Mouse (Mus musculus): ENCODE data around the gene Parva. TPM values are rescaled to one million over a fixed set of nuclear protein-coding genes. Genes with fewer than 3 reads are reported as not detected.

Parva gene
- polyA plus RNA-seq, 1 experiment = 78.3 TPM

DNA sequence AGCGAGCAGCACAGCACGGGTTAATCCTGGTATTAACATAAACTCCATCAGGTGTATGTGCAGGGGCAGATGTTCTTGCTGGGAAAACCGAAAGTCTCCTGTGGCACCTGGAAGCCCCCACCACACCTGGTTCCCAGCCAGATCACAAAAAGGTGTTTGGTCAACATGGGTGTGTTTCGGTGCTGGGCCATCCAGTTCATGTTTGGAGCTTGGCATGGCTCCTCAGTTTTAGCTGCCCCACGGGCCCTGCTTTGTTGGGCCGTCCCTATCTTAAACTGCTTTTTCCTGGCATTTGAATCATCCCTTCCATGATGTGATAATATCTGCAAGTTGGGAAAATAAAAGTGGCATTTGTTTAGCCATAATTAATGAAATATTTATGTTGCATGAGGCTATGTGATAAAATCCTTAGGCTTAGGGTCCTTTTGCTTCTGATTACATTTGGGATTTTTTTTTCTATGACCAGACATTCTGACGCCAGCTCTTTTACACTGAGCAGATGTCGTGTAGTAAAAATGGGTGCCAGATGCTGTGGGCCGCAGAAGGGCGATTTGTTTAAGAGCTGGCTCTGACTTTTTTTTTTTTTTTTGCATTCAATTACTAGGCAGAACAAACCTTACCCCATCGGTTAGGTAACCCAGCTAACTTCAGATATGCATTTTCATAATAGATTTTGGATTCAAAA is 36.9 kb upstream of the Parva start:
- WGBS = 41% methylated on average over 11 of the region's 11 CpGs
- no peak for DNase-seq
- Histone ChIP-seq H3K27ac (ENCODE audit: insufficient read depth, low read depth, low read length) (no peak overlapping the region), H3K4me1 (ENCODE audit: control insufficient read depth, insufficient read depth, low read length) (peaks cover 3% of the 10 kb centered on the region; the same call in 1 of the 2 replicates), H3K36me3 (ENCODE audit: control insufficient read depth, insufficient read depth, low read length) (no peaks in the 10 kb centered on the region), H3K27me3 (replicated peaks; ENCODE audit: control insufficient read depth, insufficient read depth, low read length) (no peaks in the 10 kb centered on the region), H3K4me3 (ENCODE audit: insufficient read depth, low read depth, low read length) (no peak overlapping the region)
- TF ChIP-seq POLR2A (IDR thresholded peaks at IDR 0.05; ENCODE audit: low read depth, low read length) = no peak
- no peak for TF ChIP-seq CTCF (conservative IDR thresholded peaks at IDR 0.05; ENCODE audit: insufficient read depth, insufficient read length, low read depth, low read length)

DNA sequence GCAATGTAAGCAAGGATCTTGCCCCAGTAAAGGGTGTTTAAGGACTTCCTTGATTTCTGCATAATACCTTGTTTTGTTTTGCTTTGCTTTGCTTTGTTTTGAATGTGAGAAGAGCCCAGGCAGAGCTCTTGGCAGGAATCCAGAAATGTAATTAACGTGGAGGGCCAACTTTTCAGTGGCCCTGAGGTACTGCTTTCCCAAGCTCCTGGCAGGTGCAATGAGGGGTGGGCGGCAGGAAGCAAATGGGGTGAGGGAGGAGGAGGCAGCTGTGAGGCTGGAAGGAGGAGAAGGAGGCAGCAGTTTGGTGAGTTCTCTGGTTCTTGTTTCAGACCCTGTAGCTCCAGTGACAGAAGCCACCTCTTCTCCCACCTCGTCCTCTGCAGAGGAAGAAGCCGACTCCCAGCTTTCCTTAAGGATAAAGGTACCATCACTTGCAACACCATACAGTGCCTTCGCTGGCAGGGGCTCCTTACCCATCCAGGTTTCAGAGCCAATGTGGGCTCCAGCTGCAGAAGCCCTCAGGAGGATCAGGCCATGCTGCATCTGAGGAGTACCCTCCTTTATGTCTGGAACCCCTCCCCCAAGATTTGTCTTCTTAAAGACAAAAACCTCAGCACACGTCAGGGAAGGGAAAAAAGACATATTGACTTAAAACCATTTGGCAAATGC is 36.2 kb upstream of the Parva start:
- Histone ChIP-seq H3K36me3 (ENCODE audit: control insufficient read depth, insufficient read depth, low read length) (no peaks in the 10 kb centered on the region), H3K4me1 (ENCODE audit: control insufficient read depth, insufficient read depth, low read length) (peaks cover 3% of the 10 kb centered on the region; the same call in 1 of the 2 replicates), H3K27me3 (replicated peaks; ENCODE audit: control insufficient read depth, insufficient read depth, low read length) (no peaks in the 10 kb centered on the region), H3K27ac (ENCODE audit: insufficient read depth, low read depth, low read length) (no peak overlapping the region), H3K4me3 (ENCODE audit: insufficient read depth, low read depth, low read length) (no peak overlapping the region)
- TF ChIP-seq POLR2A (IDR thresholded peaks at IDR 0.05; ENCODE audit: low read depth, low read length) (no peak), CTCF (conservative IDR thresholded peaks at IDR 0.05; ENCODE audit: insufficient read depth, insufficient read length, low read depth, low read length) (no peak)
- 48% methylated on average over 6 of the region's 6 CpGs for WGBS
- DNase-seq = no peak

DNA sequence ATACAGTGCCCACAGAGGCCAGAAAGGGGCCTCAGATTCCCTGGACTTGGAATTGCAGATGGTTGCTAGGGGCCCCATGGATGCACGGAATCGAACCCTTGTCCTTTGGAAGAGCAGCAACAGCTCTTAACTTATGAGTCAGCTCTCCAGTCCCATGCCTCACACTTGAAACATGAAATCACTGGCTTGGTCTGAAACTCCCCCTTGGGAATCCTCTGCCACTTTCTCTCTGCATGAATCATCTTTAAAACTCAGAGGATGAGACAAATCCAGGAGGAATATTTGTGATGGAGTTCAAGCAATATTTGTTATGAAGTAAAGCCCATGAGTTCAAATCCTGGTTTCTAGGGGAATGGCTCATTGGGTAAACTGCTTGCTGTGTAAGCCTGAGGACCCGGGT is 29.5 kb upstream of the Parva start:
- no peaks in the 10 kb centered on the region for H3K27me3 ChIP-seq (replicated peaks; ENCODE audit: control insufficient read depth, insufficient read depth, low read length)
- no peak overlapping the region for H3K4me3 ChIP-seq (ENCODE audit: insufficient read depth, low read depth, low read length)
- no peak for TF ChIP-seq CTCF (conservative IDR thresholded peaks at IDR 0.05; ENCODE audit: insufficient read depth, insufficient read length, low read depth, low read length)
- no peak for TF ChIP-seq POLR2A (IDR thresholded peaks at IDR 0.05; ENCODE audit: low read depth, low read length)
- no peaks in the 10 kb centered on the region for H3K4me1 ChIP-seq (ENCODE audit: control insufficient read depth, insufficient read depth, low read length)
- DNase-seq = no peak
- 94% methylated on average over 3 of the region's 3 CpGs for WGBS
- H3K27ac ChIP-seq (ENCODE audit: insufficient read depth, low read depth, low read length) = no peak overlapping the region
- no peaks in the 10 kb centered on the region for H3K36me3 ChIP-seq (ENCODE audit: control insufficient read depth, insufficient read depth, low read length)

DNA sequence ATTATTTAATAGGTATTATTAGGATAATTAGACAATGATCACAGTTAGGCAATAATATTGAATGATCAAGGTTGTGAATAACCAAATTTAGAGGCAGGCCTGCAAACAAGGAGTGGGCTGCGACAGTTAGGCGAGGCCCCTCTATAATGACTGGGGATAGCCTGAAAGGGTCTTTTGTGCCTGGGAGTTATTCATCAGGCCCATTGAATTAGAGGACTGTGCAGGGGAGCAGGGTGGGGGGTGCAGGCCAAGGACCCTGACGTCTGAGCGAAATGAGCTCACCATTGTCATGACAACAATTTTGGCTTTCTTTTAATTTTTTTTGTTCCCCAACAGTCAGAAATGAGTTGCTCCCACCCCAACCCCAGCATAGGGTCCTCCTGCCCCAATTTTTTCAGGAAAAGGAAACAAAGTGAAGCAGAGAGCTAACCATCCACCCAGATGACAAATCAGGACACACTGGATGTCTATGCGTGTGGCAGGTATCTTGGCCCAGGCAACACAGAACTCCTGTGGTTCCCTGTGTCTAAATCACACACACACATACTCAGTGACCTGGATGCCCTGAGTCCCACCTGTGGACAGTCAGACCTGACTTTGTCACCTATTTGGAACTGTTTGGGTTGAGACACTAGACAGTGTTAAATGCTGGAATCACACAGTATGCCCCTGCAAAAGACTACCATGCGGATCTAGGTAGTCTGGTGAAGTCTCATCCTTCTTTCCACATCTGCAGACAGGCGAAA is 27.7 kb upstream of the Parva start:
- Histone ChIP-seq H3K27ac (ENCODE audit: insufficient read depth, low read depth, low read length) (no peak overlapping the region), H3K4me1 (ENCODE audit: control insufficient read depth, insufficient read depth, low read length) (peaks cover 2% of the 10 kb centered on the region; the same call in 1 of the 2 replicates), H3K27me3 (replicated peaks; ENCODE audit: control insufficient read depth, insufficient read depth, low read length) (no peaks in the 10 kb centered on the region), H3K4me3 (ENCODE audit: insufficient read depth, low read depth, low read length) (no peak overlapping the region), H3K36me3 (ENCODE audit: control insufficient read depth, insufficient read depth, low read length) (no peaks in the 10 kb centered on the region)
- DNase-seq = no peak
- TF ChIP-seq POLR2A (IDR thresholded peaks at IDR 0.05; ENCODE audit: low read depth, low read length) (no peak), CTCF (conservative IDR thresholded peaks at IDR 0.05; ENCODE audit: insufficient read depth, insufficient read length, low read depth, low read length) (no peak)
- WGBS = 84% methylated on average over 7 of the region's 7 CpGs

DNA sequence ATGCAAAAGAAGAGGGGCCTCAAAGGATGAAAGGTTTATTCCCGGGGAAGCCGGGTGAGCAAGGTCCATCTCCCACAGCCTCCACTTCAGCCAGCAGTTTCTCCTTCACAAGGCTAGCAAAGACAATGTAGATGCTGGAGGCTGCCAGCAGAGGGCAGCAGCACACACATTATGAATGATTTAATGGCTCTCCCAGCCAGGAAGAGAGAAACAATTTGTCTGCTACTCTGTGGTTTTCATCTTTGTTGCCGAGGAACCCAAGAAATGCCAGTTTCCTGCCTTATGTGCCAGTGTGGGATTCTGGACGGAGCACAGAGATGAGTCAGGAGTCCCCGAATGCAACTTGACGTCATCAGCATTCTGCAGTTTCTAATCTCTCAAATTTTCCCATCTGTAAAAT is 27.1 kb upstream of the Parva start:
- Histone ChIP-seq H3K27ac (ENCODE audit: insufficient read depth, low read depth, low read length) (no peak overlapping the region), H3K4me3 (ENCODE audit: insufficient read depth, low read depth, low read length) (no peak overlapping the region), H3K36me3 (ENCODE audit: control insufficient read depth, insufficient read depth, low read length) (no peaks in the 10 kb centered on the region), H3K4me1 (ENCODE audit: control insufficient read depth, insufficient read depth, low read length) (peaks cover 4% of the 10 kb centered on the region; the same call in 1 of the 2 replicates), H3K27me3 (replicated peaks; ENCODE audit: control insufficient read depth, insufficient read depth, low read length) (no peaks in the 10 kb centered on the region)
- TF ChIP-seq POLR2A (IDR thresholded peaks at IDR 0.05; ENCODE audit: low read depth, low read length) = no peak
- peak; percentile 98 for TF ChIP-seq CTCF (conservative IDR thresholded peaks at IDR 0.05; ENCODE audit: insufficient read depth, insufficient read length, low read depth, low read length)
- 35% methylated on average over 6 of the region's 6 CpGs for WGBS
- DNase-seq = peak; percentile 87

DNA sequence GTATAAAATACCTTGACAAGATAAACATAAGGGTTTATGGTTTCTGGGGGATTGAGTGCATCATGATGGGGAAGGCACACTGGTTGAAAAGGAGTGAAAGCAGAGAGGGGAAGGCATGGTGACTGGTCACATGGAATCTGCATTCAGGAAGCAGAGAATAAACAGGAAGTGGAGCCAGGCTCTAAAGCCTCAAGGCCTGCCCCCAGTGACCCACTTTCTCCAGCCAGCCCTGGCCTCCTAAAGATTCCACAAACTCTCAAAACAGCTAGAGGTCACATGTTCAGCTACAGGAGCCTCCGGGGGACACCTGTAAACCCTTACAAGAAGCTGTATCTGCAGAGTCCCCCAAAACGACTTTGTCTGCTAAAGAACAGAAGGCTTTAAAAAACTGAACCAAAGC is 22.2 kb upstream of the Parva start:
- DNase-seq = peak; percentile 54
- Histone ChIP-seq H3K27ac (ENCODE audit: insufficient read depth, low read depth, low read length) (peak overlapping the region; percentile 37), H3K4me3 (ENCODE audit: insufficient read depth, low read depth, low read length) (no peak overlapping the region), H3K36me3 (ENCODE audit: control insufficient read depth, insufficient read depth, low read length) (no peaks in the 10 kb centered on the region), H3K27me3 (replicated peaks; ENCODE audit: control insufficient read depth, insufficient read depth, low read length) (no peaks in the 10 kb centered on the region), H3K4me1 (ENCODE audit: control insufficient read depth, insufficient read depth, low read length) (peaks cover 4% of the 10 kb centered on the region; the same call in 1 of the 2 replicates)
- no peak for TF ChIP-seq POLR2A (IDR thresholded peaks at IDR 0.05; ENCODE audit: low read depth, low read length)
- TF ChIP-seq CTCF (conservative IDR thresholded peaks at IDR 0.05; ENCODE audit: insufficient read depth, insufficient read length, low read depth, low read length) = no peak
- whole genome bisulfite sequencing = 30% methylated on average over 2 of the region's 2 CpGs

DNA sequence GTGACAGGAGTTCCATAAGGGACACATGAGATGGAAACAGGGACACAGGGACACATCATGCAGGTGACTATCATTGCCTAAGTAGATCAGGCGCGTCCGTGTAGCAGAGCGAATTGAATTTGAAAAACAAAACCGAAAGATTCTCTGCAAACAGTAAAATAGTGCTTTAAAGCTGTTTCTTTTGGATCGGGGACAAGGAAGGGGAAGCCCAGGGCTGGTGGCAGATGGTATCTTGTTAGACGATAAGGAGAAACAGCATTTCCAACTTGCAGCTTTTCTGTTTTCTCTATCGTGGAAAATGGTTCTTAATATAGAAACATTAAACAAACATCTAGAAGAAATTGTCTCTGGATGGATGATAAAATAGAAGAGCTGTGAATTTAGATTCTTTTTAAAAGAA is 21.7 kb upstream of the Parva start:
- WGBS = 49% methylated on average over 8 of the region's 8 CpGs
- Histone ChIP-seq H3K27ac (ENCODE audit: insufficient read depth, low read depth, low read length) (peak overlapping the region; percentile 37), H3K4me3 (ENCODE audit: insufficient read depth, low read depth, low read length) (peak overlapping the region; percentile 26; the same call in 1 of the 2 replicates), H3K36me3 (ENCODE audit: control insufficient read depth, insufficient read depth, low read length) (no peaks in the 10 kb centered on the region), H3K27me3 (replicated peaks; ENCODE audit: control insufficient read depth, insufficient read depth, low read length) (no peaks in the 10 kb centered on the region), H3K4me1 (ENCODE audit: control insufficient read depth, insufficient read depth, low read length) (peaks cover 4% of the 10 kb centered on the region; the same call in 1 of the 2 replicates)
- DNase-seq = no peak
- no peak for TF ChIP-seq POLR2A (IDR thresholded peaks at IDR 0.05; ENCODE audit: low read depth, low read length)
